In the genomic region with DNA sequence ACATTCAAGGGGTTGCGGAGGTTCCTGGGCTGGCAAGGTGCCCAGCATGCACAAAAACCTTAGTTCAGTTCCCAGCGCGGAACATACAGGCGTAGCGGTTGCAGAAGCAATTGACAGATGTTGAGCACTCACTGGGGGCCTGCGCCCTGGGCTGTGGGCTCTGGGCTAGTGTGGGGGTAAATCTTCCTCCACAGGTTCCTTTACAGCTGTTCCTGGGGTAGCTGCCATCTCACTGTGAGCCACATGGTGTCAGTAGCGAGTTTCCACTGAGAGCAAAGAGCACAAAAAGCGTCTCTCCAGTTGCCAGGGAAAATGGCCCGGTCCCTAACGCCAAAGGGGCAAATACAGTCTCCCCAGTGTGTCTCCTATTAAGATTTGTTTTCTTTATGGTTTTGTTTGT, we compare ENCODE assay signal across 8 mouse cellular contexts. TPM values are rescaled to one million over a fixed set of nuclear protein-coding genes. Genes with fewer than 3 reads are reported as not detected.
DNase-seq lines count a peak whose midpoint lies in the region; ATAC-seq and TF ChIP-seq lines count a peak whose summit lies in the region.

No protein-coding gene starts in this region.

- H3K27ac ChIP-seq in heart, embryonic 11.5 days (ENCODE audit: low read depth, low read length), result no peak overlapping the region
- H3K27ac ChIP-seq in kidney, adult 2 months (ENCODE audit: insufficient read depth, low read depth, low read length), result no peak overlapping the region
- H3K27ac ChIP-seq in limb, embryonic 14.5 days (replicated peaks; ENCODE audit: low read depth, low read length), result no peak overlapping the region
- H3K27ac ChIP-seq in neural tube, embryonic 12.5 days, result no peak overlapping the region
- no peak overlapping the region for H3K27ac ChIP-seq in stomach, embryonic 16.5 days (ENCODE audit: low read length)

- H3K4me1 ChIP-seq in heart, embryonic 11.5 days (ENCODE audit: control insufficient read depth, insufficient read depth, low read length), result peaks cover 22% of the 10 kb centered on the region
- peaks cover 4% of the 10 kb centered on the region; the same call in 1 of the 2 replicates for H3K4me1 ChIP-seq in kidney, adult 2 months (ENCODE audit: control insufficient read depth, insufficient read depth, low read length)
- H3K4me1 ChIP-seq in limb, embryonic 14.5 days (ENCODE audit: control insufficient read depth, insufficient read depth, low read length), result 0 out of 2 replicates have a peak, but pooled peaks cover 10% of the 10 kb centered on the region
- H3K4me1 ChIP-seq in neural tube, embryonic 12.5 days, result peaks cover 12% of the 10 kb centered on the region
- peaks cover 16% of the 10 kb centered on the region for H3K4me1 ChIP-seq in stomach, embryonic 16.5 days (ENCODE audit: control insufficient read depth, insufficient read depth, low read length)

- no peaks in the 10 kb centered on the region for H3K27me3 ChIP-seq in heart, embryonic 11.5 days (ENCODE audit: control insufficient read depth, insufficient read depth, low read length)
- H3K27me3 ChIP-seq in kidney, adult 2 months (replicated peaks; ENCODE audit: control insufficient read depth, insufficient read depth, low read length), result no peaks in the 10 kb centered on the region
- no peaks in the 10 kb centered on the region for H3K27me3 ChIP-seq in limb, embryonic 14.5 days (ENCODE audit: control insufficient read depth, insufficient read depth, low read length)
- no peaks in the 10 kb centered on the region for H3K27me3 ChIP-seq in neural tube, embryonic 12.5 days (replicated peaks)
- no peaks in the 10 kb centered on the region for H3K27me3 ChIP-seq in stomach, embryonic 16.5 days (ENCODE audit: control insufficient read depth, insufficient read depth, low read length)

- H3K9me3 ChIP-seq in heart, embryonic 11.5 days (replicated peaks; ENCODE audit: control insufficient read depth, low read length), result no peaks in the 10 kb centered on the region
- H3K9me3 ChIP-seq in limb, embryonic 14.5 days (ENCODE audit: control insufficient read depth, low read length), result no peaks in the 10 kb centered on the region
- H3K9me3 ChIP-seq in neural tube, embryonic 12.5 days, result no peaks in the 10 kb centered on the region
- no peaks in the 10 kb centered on the region for H3K9me3 ChIP-seq in stomach, embryonic 16.5 days (replicated peaks; ENCODE audit: control insufficient read depth, low read length)

- H3K4me3 ChIP-seq in heart, embryonic 11.5 days (ENCODE audit: low read depth, low read length), result no peak overlapping the region
- no peak overlapping the region for H3K4me3 ChIP-seq in kidney, adult 2 months (ENCODE audit: insufficient read depth, low read depth, low read length)
- no peak overlapping the region for H3K4me3 ChIP-seq in limb, embryonic 14.5 days (replicated peaks; ENCODE audit: low read length)
- no peak overlapping the region for H3K4me3 ChIP-seq in neural tube, embryonic 12.5 days
- no peak overlapping the region for H3K4me3 ChIP-seq in stomach, embryonic 16.5 days (replicated peaks; ENCODE audit: low read length)

- no peak for ATAC-seq in heart, embryonic 11.5 days (replicated peaks; ENCODE audit: insufficient number of reproducible peaks, low FRiP score, low TSS enrichment)
- peak; percentile 21; the same call in 1 of the 2 replicates for ATAC-seq in limb, embryonic 14.5 days (ENCODE audit: low FRiP score, low read depth)
- ATAC-seq in neural tube, embryonic 12.5 days (ENCODE audit: low FRiP score, low read depth), result 0 out of 2 replicates have a peak, but pooled peaks have one; percentile 46
- peak; percentile 25; the same call in 1 of the 2 replicates for ATAC-seq in stomach, embryonic 16.5 days (ENCODE audit: insufficient read depth, low FRiP score)

- peaks cover 3% of the 10 kb centered on the region for H3K36me3 ChIP-seq in heart, embryonic 11.5 days (ENCODE audit: control insufficient read depth, insufficient read depth, low read length)
- H3K36me3 ChIP-seq in kidney, adult 2 months (ENCODE audit: control insufficient read depth, insufficient read depth, low read length), result no peaks in the 10 kb centered on the region; the same call in 1 of the 2 replicates
- H3K36me3 ChIP-seq in limb, embryonic 14.5 days (ENCODE audit: control insufficient read depth, insufficient read depth, low read length), result no peaks in the 10 kb centered on the region
- no peaks in the 10 kb centered on the region for H3K36me3 ChIP-seq in neural tube, embryonic 12.5 days
- H3K36me3 ChIP-seq in stomach, embryonic 16.5 days (ENCODE audit: control insufficient read depth, insufficient read depth, low read length), result no peaks in the 10 kb centered on the region

- DNase-seq in heart, adult 18-20 months, result peak; percentile 91 to 94
- DNase-seq in cerebellum, postnatal 25 days, result peak; percentile 91 to 92
- peak; percentile 83 to 86 for DNase-seq in gastrocnemius, adult 8-10 months (ENCODE audit: low spot score in 2 of 2)
- DNase-seq in kidney, adult 2 months, result peak; percentile 91
- peak; percentile 89 for DNase-seq in limb, embryonic 14.5 days (ENCODE audit: low spot score)

- TF ChIP-seq CTCF in kidney, adult 2 months (conservative IDR thresholded peaks at IDR 0.05; ENCODE audit: insufficient read depth, insufficient read length, low read depth, low read length), result peak; percentile 98

- H3K9ac ChIP-seq in heart, embryonic 11.5 days (ENCODE audit: low read depth, low read length), result no peak overlapping the region
- no peak overlapping the region for H3K9ac ChIP-seq in limb, embryonic 14.5 days (ENCODE audit: low read depth, low read length, severe bottlenecking)
- H3K9ac ChIP-seq in neural tube, embryonic 12.5 days, result no peak overlapping the region
- no peak overlapping the region for H3K9ac ChIP-seq in stomach, embryonic 16.5 days (ENCODE audit: low read length)

- 9% methylated on average over 10 of the region's 10 CpGs for WGBS in heart, embryonic 11.5 days (ENCODE audit: insufficient replicate concordance)
- WGBS in kidney, adult 2 months, result 2% methylated on average over 10 of the region's 10 CpGs
- WGBS in limb, embryonic 14.5 days, result 3% methylated on average over 10 of the region's 10 CpGs
- 10% methylated on average over 10 of the region's 10 CpGs for WGBS in neural tube, embryonic 12.5 days
- 3% methylated on average over 10 of the region's 10 CpGs for WGBS in stomach, embryonic 16.5 days

- TF ChIP-seq POLR2A in kidney, adult 2 months (IDR thresholded peaks at IDR 0.05; ENCODE audit: low read depth, low read length), result no peak
- TF ChIP-seq POLR2A in limb, embryonic 14.5 days (IDR thresholded peaks at IDR 0.05; ENCODE audit: borderline replicate concordance, extremely low read depth, insufficient read depth, insufficient read length), result no peak

- no peak overlapping the region for H3K4me2 ChIP-seq in heart, embryonic 11.5 days
- H3K4me2 ChIP-seq in limb, embryonic 14.5 days (replicated peaks; ENCODE audit: low read depth, low read length, severe bottlenecking), result no peak overlapping the region
- H3K4me2 ChIP-seq in neural tube, embryonic 12.5 days (replicated peaks), result no peak overlapping the region
- peak overlapping the region; percentile 33; the same call in 1 of the 2 replicates for H3K4me2 ChIP-seq in stomach, embryonic 16.5 days (ENCODE audit: low read depth, low read length)

RNA-seq across cellular contexts. Expression of gene Dusp3, which starts 0.8 kb away (rescaled TPM):
- 100 to 1,000 TPM; 107 to 117 TPM for total RNA-seq in heart, adult 18-20 months (2021)
- 49.2 and 49.4 TPM in 2 replicates for polyA plus RNA-seq in heart, embryonic 11.5 days (2014; fragmentation: Nextera tagmentation; extraction: Ambion mirVana)
- total RNA-seq in gastrocnemius, adult 8-10 months (2022), result 100 to 1,000 TPM; 134 to 209 (median 172) TPM
- polyA plus RNA-seq in kidney, adult 2 months (2012; rRNA removed), result 67.8 and 92.4 TPM in 2 replicates
- polyA plus RNA-seq in limb, embryonic 14.5 days (2012; rRNA removed), result 20.1 and 21.1 TPM in 2 replicates
- polyA plus RNA-seq in limb, embryonic 14.5 days (2014; fragmentation: Nextera tagmentation; extraction: Ambion mirVana), result 23.4 and 23.6 TPM in 2 replicates
- 13.0 and 15.6 TPM in 2 replicates for polyA plus RNA-seq in neural tube, embryonic 12.5 days (2016; fragmentation: Nextera tagmentation; extraction: Ambion mirVana)
- polyA plus RNA-seq in stomach, embryonic 16.5 days (2015; fragmentation: Nextera tagmentation; extraction: Ambion mirVana), result 26.1 and 26.3 TPM in 2 replicates

RNA-seq across cellular contexts. Expression of gene Cfap97d1, which starts 1.9 kb away (rescaled TPM):
- total RNA-seq in heart, adult 18-20 months (2021), result not detected
- not detected in 2 replicates for polyA plus RNA-seq in heart, embryonic 11.5 days (2014; fragmentation: Nextera tagmentation; extraction: Ambion mirVana)
- not detected for total RNA-seq in gastrocnemius, adult 8-10 months (2022)
- polyA plus RNA-seq in kidney, adult 2 months (2012; rRNA removed), result not detected in 2 replicates
- not detected in 2 replicates for polyA plus RNA-seq in limb, embryonic 14.5 days (2012; rRNA removed)
- polyA plus RNA-seq in limb, embryonic 14.5 days (2014; fragmentation: Nextera tagmentation; extraction: Ambion mirVana), result not detected in 2 replicates
- polyA plus RNA-seq in neural tube, embryonic 12.5 days (2016; fragmentation: Nextera tagmentation; extraction: Ambion mirVana), result not detected in 2 replicates
- polyA plus RNA-seq in stomach, embryonic 16.5 days (2015; fragmentation: Nextera tagmentation; extraction: Ambion mirVana), result not detected in 2 replicates

RNA-seq across cellular contexts. Expression of gene Sost, which starts 19.2 kb away (rescaled TPM):
- 1 to 10 TPM; 1.9 to 2.0 TPM for total RNA-seq in heart, adult 18-20 months (2021)
- polyA plus RNA-seq in heart, embryonic 11.5 days (2014; fragmentation: Nextera tagmentation; extraction: Ambion mirVana), result 0.10 and 0.43 TPM in 2 replicates
- not detected for total RNA-seq in gastrocnemius, adult 8-10 months (2022)
- 2.0 TPM in 2 replicates for polyA plus RNA-seq in kidney, adult 2 months (2012; rRNA removed)
- polyA plus RNA-seq in limb, embryonic 14.5 days (2012; rRNA removed), result 0.82 and 0.88 TPM in 2 replicates
- not detected in 2 replicates for polyA plus RNA-seq in limb, embryonic 14.5 days (2014; fragmentation: Nextera tagmentation; extraction: Ambion mirVana)
- 0.20 and 0.22 TPM in 2 replicates for polyA plus RNA-seq in neural tube, embryonic 12.5 days (2016; fragmentation: Nextera tagmentation; extraction: Ambion mirVana)
- not detected in 2 replicates for polyA plus RNA-seq in stomach, embryonic 16.5 days (2015; fragmentation: Nextera tagmentation; extraction: Ambion mirVana)

RNA-seq across cellular contexts. Expression of gene Mpp3, which starts 42.3 kb away (rescaled TPM):
- 1 to 10 TPM; 1.4 to 1.5 TPM for total RNA-seq in heart, adult 18-20 months (2021)
- 2.7 and 3.4 TPM in 2 replicates for polyA plus RNA-seq in heart, embryonic 11.5 days (2014; fragmentation: Nextera tagmentation; extraction: Ambion mirVana)
- total RNA-seq in gastrocnemius, adult 8-10 months (2022), result 10 to 100 TPM; 12.9 to 17.9 (median 15.7) TPM
- polyA plus RNA-seq in kidney, adult 2 months (2012; rRNA removed), result 2.3 and 3.5 TPM in 2 replicates
- polyA plus RNA-seq in limb, embryonic 14.5 days (2012; rRNA removed), result 15.7 and 17.8 TPM in 2 replicates
- 4.9 and 5.2 TPM in 2 replicates for polyA plus RNA-seq in limb, embryonic 14.5 days (2014; fragmentation: Nextera tagmentation; extraction: Ambion mirVana)
- polyA plus RNA-seq in neural tube, embryonic 12.5 days (2016; fragmentation: Nextera tagmentation; extraction: Ambion mirVana), result 45.2 and 47.2 TPM in 2 replicates
- 7.4 and 9.6 TPM in 2 replicates for polyA plus RNA-seq in stomach, embryonic 16.5 days (2015; fragmentation: Nextera tagmentation; extraction: Ambion mirVana)

RNA-seq across cellular contexts. Expression of gene Cd300lg, which starts 55.3 kb away (rescaled TPM):
- 10 to 100 TPM; 49.0 to 52.9 TPM for total RNA-seq in heart, adult 18-20 months (2021)
- 0.70 and 0.79 TPM in 2 replicates for polyA plus RNA-seq in heart, embryonic 11.5 days (2014; fragmentation: Nextera tagmentation; extraction: Ambion mirVana)
- 10 to 100 TPM; 12.9 to 17.6 (median 15.0) TPM for total RNA-seq in gastrocnemius, adult 8-10 months (2022)
- polyA plus RNA-seq in kidney, adult 2 months (2012; rRNA removed), result 62.1 and 67.1 TPM in 2 replicates
- 1.0 and 2.1 TPM in 2 replicates for polyA plus RNA-seq in limb, embryonic 14.5 days (2012; rRNA removed)
- polyA plus RNA-seq in limb, embryonic 14.5 days (2014; fragmentation: Nextera tagmentation; extraction: Ambion mirVana), result 0.81 and 0.87 TPM in 2 replicates
- 0.46 and 0.49 TPM in 2 replicates for polyA plus RNA-seq in neural tube, embryonic 12.5 days (2016; fragmentation: Nextera tagmentation; extraction: Ambion mirVana)
- polyA plus RNA-seq in stomach, embryonic 16.5 days (2015; fragmentation: Nextera tagmentation; extraction: Ambion mirVana), result 2.9 and 3.5 TPM in 2 replicates
